Mouse (Mus musculus): ENCODE data around the gene Stpg1. TPM values are rescaled to one million over a fixed set of nuclear protein-coding genes. Genes with fewer than 3 reads are reported as not detected.

Gene Stpg1
- total RNA-seq, 2 experiments from 2014 or later = not detected

DNA sequence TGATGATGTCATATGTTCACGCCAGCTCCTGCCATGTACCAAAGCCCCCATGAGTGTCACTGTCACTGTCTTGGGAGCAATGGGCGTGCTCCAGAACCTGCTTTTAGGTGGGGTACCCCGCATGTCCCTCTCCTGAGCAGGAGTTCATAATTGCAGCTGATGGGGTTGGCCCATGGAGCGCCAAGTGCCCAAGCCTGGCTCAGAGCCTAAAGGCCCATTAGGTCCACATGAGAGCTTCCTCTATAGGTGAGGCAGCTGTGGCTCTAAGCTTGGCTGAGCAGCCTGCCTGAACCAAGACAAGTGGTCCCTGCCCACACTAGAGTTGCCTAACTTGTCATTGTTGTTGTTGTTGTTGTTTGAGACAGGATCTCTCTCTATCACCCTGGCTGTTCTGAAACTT is 52.2 kb downstream of the Stpg1 start:
- ATAC-seq (replicated peaks; ENCODE audit: low FRiP score, poor library complexity, severe bottlenecking) = no peak

DNA sequence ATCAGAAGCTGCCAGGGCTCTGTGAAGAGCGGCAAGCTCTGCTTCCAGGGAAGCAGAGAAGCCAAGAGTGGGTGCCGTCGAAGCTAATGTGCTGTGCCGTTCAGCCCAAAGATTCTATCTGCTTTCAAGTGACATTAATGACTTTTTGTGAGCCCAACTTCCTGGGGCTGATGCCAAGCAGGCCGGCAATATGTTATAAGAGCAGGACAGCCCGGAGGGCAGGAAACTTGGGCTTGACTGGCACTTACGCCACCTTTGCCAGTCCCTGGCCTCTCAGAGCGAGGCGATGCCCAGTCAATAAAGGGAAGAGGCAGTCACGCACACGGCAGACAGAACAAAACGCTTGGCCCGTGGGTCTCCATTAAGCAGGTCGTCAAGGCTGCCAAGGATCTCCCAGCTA is 53.0 kb downstream of the Stpg1 start:
- ATAC-seq (replicated peaks; ENCODE audit: low FRiP score, poor library complexity, severe bottlenecking) = no peak

DNA sequence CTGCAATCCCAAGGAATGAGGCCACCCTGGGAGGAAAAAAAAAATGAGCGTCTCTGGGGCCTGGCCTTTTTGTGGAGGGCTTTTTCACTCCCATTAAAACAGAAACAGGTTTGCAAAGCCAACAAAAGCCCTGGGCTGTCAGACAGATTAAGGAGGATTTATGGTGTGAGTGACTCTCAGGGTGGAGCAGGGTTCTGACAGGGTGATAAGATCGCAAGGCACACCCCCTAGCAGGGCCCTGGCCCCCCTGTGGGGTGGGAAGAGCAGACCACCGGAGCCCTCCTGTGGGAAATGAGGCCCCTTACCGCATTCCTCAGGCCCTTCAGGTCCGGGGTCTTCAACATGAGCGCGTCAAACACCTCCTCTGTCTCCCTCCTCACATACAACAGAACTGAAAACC is 53.5 kb downstream of the Stpg1 start:
- no peak for ATAC-seq (replicated peaks; ENCODE audit: low FRiP score, poor library complexity, severe bottlenecking)

DNA sequence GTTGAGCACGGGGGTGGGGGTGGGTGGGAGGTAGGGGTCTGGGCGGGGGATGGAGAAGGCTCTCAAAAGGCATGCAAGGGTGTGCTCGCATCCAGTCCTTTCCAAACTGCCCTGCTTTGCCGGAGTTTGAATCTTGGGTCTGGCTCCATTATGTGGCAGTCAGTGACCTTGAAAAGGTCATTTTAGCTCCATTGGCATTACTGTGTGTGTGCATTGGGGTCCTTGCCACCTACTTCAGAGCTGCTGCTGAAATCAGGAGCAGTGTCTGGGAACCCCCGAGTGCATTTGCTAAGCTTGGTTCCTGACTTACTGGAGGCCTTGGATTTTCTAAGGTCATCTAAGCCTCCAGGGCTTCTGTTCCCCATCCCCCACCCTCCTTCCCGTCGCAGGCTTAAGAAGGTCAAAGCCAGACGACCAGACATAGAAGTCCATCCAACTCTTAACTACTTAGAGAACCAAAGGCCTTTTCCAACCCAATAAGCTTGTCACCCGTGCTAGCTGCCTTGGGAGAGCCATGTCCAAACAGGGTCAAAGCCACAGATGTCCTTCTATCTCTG is 54.0 kb downstream of the Stpg1 start:
- no peak for ATAC-seq (replicated peaks; ENCODE audit: low FRiP score, poor library complexity, severe bottlenecking)

DNA sequence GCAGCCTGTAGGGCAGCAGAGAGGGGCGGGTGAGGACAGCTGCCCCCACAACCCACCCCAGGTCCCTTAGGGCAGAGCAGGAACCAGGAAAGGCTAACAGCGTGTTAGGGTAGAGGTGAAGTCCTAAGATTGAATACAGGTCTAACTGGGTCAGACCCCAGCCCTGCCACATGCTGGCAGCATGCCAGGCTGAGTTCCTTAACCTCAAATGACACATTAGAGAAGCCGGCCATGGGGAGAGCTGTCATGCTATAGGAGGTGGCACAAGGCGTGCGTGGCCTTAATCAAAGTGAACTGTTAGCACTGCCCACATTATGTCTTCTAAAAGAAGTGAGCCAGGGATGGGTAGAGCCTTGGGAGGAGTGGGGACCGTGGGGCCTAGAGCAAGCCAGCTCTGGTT is 54.7 kb downstream of the Stpg1 start:
- no peak for ATAC-seq (replicated peaks; ENCODE audit: low FRiP score, poor library complexity, severe bottlenecking)

DNA sequence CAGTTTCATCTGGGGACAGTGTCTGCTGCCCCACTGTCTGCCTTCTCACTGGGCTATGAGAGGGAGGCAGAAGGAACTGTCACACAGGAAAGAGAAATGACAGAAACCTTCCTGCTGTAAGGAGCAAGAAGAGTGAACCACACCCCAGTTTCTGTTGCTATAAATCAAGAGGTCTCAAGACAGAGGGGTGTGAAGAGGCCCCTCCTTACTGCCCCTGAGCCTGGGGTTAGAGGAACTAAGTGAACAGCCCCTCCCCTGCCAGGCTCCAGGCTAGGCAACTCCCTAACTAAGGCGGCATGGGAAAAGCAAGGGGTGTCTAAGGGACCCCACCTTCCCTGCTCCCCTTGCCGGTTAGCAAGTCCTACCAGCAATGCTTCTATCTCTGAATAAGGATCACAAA is 69.2 kb downstream of the Stpg1 start:
- ATAC-seq (replicated peaks; ENCODE audit: low FRiP score, poor library complexity, severe bottlenecking) = no peak

DNA sequence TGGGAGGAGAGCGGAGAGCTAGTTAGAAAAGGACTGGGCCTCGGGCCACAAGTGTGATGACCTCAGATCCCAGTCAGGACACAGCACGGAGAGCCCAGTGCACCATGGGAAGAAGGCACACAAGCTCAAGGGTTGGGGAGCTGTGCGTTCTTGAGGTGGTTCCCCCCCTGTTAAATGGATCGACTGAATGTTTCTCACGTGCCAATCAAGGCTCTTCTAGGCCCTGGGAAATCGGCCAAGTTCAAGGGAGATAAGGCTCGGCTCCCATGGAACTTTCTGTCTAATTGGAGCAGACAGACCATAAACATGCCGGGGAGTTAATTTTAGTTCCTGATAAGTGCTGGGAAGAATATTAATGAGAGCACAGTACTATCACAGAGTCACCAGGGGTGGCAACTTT is 70.8 kb downstream of the Stpg1 start:
- ATAC-seq (replicated peaks; ENCODE audit: low FRiP score, poor library complexity, severe bottlenecking) = no peak

DNA sequence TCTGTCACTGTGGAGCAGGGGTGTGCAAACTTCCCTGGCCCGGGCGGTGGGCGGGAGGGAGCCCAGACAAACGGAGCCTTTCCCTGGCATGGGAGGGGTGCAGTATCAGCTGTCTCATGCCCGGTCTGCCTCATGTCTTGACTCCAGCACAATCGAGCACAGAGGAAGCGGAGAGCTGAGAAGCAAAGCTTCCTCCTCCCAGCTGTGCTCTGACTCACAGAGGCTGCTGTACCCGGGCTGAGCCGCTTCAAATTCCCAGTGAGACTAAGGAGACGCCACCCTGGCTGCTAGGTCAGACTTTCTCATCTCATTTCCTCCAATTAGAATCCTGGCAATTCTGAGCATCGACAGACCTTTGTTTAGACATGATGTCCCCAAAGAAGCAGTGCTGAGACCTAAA is 72.5 kb downstream of the Stpg1 start:
- ATAC-seq (replicated peaks; ENCODE audit: low FRiP score, poor library complexity, severe bottlenecking) = no peak

DNA sequence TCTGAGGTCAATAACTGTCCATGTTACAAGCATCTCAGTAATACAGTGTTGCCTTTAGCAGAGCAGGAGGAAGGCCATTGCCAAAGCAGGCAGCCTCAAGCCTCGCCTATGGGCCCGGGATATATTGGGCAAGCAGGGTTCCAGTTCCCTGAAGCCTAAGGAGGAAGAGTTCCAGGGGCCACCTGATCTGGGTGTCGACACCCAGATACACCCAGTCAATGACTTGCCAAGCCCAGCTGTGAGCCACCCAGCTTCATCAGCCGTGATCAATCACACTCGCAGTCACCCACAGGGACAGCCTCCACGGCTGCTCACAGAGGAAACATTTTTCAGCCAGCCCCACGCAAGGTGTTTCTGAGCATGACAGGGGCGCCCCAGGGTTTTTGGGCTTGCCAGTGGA is 72.9 kb downstream of the Stpg1 start:
- no peak for ATAC-seq (replicated peaks; ENCODE audit: low FRiP score, poor library complexity, severe bottlenecking)

DNA sequence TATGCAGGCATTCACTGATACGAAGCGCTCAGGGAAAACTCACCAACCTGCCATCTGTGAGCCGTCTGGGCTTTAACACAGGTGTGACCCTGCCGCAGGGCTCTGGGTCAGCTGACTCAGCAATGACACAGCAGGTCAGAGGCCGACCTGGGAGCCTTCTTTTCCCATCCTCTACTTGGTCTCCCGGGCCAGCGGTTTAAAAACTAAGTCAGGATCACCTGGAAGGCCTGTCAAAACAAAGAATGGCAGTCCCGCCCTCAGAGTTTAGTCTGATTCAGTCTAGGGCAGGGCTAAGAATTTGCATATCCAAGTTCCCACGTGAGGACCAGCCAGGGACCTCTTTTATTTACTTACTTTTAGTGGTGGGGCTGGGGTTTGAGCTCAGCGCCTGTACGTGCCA is 74.6 kb downstream of the Stpg1 start:
- no peak for ATAC-seq (replicated peaks; ENCODE audit: low FRiP score, poor library complexity, severe bottlenecking)

DNA sequence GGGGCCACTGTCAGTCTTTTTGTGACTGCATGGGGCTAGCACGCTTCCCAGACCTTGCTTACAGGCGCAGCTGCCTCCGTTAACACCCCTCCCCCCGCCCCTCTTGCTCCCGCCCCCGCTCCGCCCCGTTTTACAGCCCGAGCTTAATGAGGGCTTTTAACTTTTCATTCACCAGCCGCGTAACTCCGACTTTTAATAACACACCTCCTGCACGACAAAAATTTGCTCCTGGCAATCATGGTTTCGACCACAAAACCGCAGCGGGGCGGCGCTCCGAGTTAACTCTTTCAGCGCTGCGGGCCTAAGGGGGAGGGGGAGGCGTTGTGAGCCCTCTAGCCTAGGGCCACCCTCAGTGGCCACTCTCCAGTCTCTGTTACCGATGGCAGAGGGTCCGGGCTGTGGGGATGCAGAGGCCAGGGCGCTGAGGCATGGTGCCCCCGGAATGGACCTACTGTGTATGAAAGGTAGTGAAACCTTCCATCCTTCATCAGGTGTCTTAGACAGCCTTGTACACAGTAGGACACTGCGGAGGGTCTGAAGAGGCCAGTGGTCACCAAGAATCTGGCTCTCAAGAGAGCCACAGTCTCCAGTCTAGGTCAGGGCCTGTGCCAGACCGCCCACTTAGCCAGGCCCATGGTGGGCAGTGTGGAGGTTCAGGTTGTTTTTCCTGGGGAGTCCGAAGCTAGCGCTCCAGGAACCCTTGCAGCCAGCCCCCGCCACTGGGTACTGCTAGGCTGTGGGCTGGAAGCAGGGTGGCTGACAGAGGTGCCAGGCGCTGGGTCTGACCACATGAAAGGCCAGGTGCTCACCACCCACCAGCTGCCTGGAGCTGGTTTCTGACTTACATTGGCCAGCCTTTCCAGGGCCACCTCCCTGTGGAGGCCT is 75.8 kb downstream of the Stpg1 start:
- ATAC-seq (replicated peaks; ENCODE audit: low FRiP score, poor library complexity, severe bottlenecking) = no peak

DNA sequence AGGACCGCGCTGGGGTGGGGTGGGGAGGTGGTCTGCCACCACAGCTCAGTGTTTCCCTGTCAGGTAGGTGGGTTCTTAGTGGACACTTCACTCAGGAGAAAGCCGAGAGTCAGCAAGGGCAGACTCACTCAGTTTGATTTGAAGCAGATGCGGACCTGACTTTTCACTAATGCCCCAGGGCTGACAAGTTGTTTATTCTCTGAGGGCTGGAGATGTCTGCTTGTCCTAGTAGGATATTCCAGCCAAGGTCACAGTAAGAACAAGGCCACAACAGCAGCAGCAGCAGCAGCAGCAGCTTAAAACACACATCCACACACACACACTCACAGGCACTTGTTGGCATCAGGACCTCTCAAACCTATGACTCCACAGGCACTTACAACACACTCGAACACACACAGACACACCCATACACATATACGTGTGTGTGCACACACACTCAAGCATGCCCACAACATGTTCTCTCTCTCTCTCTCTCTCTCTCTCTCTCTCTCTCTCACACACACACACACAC is 76.5 kb downstream of the Stpg1 start:
- ATAC-seq (replicated peaks; ENCODE audit: low FRiP score, poor library complexity, severe bottlenecking) = no peak

DNA sequence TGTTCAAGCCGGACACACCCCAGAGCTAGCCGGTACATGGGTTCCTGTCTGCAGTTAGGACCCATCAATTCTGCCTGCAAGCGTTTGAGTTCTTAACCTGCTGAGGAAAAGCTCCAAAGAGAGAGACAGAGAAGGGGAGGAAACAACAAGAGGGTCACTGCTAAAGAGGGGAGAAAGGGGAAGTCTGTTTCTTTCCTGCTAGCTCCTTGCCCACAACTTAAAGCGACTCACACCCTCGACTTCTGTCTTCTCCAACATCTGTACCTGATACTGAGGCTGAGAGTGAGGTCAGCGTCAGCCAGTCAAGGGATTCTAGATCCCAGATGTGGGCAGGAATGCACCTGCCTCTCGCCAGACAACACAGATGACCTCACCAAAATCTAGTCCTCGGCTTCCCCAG is 77.7 kb downstream of the Stpg1 start:
- no peak for ATAC-seq (replicated peaks; ENCODE audit: low FRiP score, poor library complexity, severe bottlenecking)

DNA sequence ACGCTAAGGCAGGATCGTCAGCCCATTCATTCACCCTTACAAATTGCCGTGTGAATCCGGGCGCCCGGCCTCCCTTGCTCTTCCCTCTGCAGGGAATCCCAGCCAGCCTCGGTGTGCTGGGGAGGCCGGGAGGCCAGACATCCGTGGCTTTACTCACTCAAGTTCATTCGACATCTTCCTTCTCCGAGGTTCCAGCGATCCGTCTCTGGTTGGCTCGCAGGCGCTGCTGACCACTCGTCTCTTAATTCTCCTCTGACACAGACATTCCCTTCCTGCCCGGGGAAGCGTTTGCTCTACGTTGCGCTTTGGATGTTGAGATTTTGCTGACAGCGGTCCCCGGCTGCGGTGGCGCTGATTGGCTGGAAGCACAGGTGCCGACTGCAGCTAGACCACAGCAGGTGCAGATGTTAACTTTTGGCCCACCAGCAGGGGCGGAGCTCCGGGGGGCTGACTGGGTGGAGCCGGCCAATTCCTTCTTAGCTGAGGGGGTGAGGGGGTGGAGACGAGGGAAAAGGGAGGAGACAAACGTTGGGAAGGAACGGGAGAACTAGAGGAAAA is 78.7 kb downstream of the Stpg1 start, which contains the start of gene Grhl3:
Grhl3 (minus strand) TSS at position 380 of the 558 bp plus-strand sequence.
- ATAC-seq (replicated peaks; ENCODE audit: low FRiP score, poor library complexity, severe bottlenecking) = no peak

DNA sequence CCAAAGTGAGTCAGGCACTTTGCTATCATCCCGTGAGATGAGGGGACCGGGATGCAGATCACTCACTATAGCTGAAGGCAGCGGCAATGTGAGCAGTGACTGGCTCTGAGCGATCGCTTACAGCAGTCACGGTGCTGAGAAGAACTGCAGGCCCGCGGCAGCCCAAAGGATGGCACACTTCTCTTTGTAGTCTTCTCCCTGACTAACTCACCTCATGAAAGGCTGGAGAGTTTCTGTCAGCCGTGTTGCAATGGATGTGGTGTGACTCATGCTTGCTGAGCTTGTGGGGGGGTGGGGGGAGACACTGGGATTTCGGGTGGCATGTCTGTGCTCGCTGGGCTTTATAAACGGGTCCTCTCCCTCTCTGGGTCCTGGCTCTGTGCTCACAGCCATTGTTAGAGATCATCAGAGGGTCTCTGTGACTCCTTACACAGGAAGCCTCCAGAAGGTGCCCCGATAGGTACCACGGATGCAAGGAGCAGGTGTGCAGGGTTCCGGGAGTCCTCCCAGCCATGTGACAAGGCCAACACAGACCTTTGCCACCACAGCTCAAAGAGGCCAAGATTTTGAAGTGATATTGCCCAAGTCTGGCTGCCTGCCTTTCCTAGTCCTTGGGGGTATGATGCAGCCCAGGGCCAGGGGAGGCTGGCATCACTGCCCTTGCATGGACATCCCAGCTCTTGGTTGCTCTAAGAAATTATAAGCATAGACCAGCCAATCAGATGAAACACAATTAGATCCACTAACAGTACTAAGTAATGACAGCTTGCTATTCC is 81.0 kb downstream of the Stpg1 start:
- ATAC-seq (replicated peaks; ENCODE audit: low FRiP score, poor library complexity, severe bottlenecking) = no peak

DNA sequence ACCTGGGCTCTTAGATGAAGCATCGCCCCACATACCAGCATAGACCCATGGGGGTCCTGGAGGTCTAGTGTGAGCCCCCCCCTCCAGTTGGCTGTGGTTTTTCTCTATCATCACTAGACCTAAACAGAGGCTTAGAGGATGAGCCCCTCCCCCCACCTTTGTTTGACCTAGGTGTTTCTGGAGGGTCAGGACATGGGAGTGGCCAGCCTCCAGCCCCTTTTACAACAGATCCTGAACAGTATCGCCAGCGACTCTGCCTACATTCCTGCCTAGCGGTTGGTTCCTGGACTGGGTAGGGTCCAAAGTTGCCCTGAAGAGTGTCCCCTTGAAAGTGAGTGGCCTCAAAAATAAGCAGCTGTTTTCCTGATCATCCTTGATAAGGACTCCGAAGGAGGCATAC is 83.9 kb downstream of the Stpg1 start:
- ATAC-seq (replicated peaks; ENCODE audit: low FRiP score, poor library complexity, severe bottlenecking) = no peak

DNA sequence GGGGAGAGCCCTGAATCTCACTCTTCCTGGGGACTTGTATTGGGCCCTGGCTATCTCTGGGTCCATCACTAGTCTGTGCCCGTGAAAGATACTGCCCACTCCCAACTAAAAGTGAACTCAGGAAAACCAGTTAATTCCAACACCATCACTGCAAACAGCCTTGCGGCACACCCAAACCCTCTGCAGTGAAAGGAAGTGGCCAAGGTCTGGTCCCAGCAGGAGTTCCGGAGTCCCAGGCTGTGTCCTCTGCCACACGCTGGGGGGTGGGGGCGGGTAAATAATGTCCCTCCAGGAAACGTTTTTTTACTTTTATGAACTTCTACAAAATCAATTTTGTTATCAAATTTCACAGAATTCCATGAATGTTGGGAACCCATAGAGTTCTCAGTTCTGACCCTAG is 85.1 kb downstream of the Stpg1 start:
- ATAC-seq (replicated peaks; ENCODE audit: low FRiP score, poor library complexity, severe bottlenecking) = no peak

DNA sequence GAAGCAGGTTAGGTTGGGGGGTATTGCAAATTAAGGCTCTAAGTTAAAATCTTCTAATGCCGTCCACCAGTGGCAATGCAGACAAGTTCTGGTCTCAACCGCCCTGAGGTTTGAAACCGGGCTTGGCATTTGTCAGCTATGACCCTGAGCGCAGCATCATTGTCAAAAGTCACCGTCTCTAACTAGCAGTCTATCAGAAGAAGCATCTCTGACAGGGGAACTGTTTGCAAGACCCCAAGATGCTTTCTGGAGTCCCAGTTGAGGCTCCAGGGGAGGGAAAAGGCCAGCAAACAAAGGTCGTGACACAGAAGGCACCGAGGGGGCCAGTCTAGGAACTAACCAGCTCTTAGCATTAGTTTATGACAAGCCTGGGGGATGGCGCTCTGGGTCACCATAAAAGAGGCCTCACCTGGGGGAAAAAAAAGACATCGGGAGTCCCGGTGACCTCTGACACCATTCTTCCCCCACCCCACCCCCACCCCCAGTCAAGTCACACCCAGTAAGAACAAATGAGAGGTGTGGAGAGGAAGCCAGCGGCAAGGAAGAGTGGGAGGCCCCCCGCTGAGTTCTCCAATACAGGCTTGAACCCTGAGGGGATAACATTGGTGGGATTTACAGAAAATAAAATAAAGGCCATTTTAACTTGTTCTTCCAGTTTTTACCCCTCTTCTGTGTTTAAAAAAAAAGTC is 86.8 kb downstream of the Stpg1 start:
- no peak for ATAC-seq (replicated peaks; ENCODE audit: low FRiP score, poor library complexity, severe bottlenecking)

DNA sequence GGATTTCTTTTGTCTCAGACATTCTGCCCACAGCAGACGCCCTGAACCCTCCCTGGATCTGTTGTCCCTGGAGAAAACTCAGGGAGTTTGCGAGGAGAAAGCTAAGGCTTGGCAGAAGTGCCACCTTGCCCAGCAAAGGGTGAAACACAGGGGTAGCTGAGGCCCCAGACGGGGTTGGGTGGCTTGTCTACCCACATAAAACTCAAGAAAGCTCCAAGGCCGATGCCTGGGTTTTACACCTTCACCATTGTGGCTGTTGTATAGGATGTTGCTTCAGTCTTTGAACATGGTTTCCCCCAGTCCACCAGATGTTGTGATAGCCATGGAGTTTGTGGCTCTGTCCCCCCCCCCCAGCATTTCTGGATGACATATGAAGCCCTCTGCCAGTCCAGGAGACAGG is 90.2 kb downstream of the Stpg1 start:
- no peak for ATAC-seq (replicated peaks; ENCODE audit: low FRiP score, poor library complexity, severe bottlenecking)
